Mouse (Mus musculus) erythroblast, embryonic 14.5 days (primary cell): ENCODE measurements around the gene Klk6.

Experiments used
- GATA1 ChIP-seq: IDR thresholded peaks from 2 replicates; pipeline ENCODE4 v1.6.1; 2012; ENCODE audit warnings: low read length, inconsistent platforms, mixed read lengths
- TAL1 ChIP-seq: IDR thresholded peaks from 3 replicates; pipeline ENCODE4 v1.6.1; 2012; ENCODE audit warnings: low read length, inconsistent platforms, mixed read lengths

- TF ChIP-seq GATA1 = no peak
- no peak for TF ChIP-seq TAL1
These were observed 42.8 kb upstream of the Klk6 start for GRCm38 (mm10) chr7:43781541-43781940.
